Mouse (Mus musculus) hindbrain, embryonic 11.5 days (tissue): ENCODE measurements around the gene Ube2a. TPM values are rescaled to one million over a fixed set of nuclear protein-coding genes. Genes with fewer than 3 reads are reported as not detected.
A peak's percentile ranks its signal among the peaks of the same experiment; 100 is the strongest.

Experiments
- ATAC-seq: fragments of 200-750 bp; cut with Nextera tagmentation; 2 replicates; pipeline ENCODE4 v1.8.0; 2017; ENCODE audit warnings: mild to moderate bottlenecking, moderate TSS enrichment, moderate library complexity; ENCODE audit not compliant: low FRiP score
- DNase-seq: peaks from one replicate; pipeline ENCODE4 v3.0.0-alpha.2; 2015; ENCODE audit warnings: low spot score
- H3K27ac ChIP-seq: fragments of 300-500 bp; sonication (generic); 2 replicates; pipeline ENCODE4 v1.5.1; 2014; ENCODE audit warnings: mild to moderate bottlenecking, low read depth, low read length
- H3K27me3 ChIP-seq: fragments of 300-500 bp; sonication (generic); 2 replicates; pipeline ENCODE4 v1.6.1; 2014; ENCODE audit warnings: mild to moderate bottlenecking, low read length, moderate library complexity, mixed read lengths; ENCODE audit not compliant: control insufficient read depth, insufficient read depth
- H3K36me3 ChIP-seq: fragments of 300-500 bp; sonication (generic); 2 replicates; pipeline ENCODE4 v1.6.1; 2014; ENCODE audit warnings: mild to moderate bottlenecking, low read length, moderate library complexity, mixed read lengths; ENCODE audit not compliant: control insufficient read depth, insufficient read depth
- H3K4me1 ChIP-seq: fragments of 300-500 bp; sonication (generic); replicated peaks from 2 replicates; pipeline ENCODE4 v1.6.1; 2014; ENCODE audit warnings: low read length, mixed read lengths; ENCODE audit not compliant: control insufficient read depth, insufficient read depth
- H3K4me2 ChIP-seq: fragments of 300-500 bp; sonication (generic); replicated peaks from 2 replicates; pipeline ENCODE4 v1.6.1; 2014; ENCODE audit warnings: mild to moderate bottlenecking, low read depth, low read length
- H3K4me3 ChIP-seq: fragments of 300-500 bp; sonication (generic); 2 replicates; pipeline ENCODE4 v1.5.1; 2014; ENCODE audit warnings: low read depth, low read length
- H3K9ac ChIP-seq: fragments of 300-500 bp; sonication (generic); 2 replicates; pipeline ENCODE4 v1.6.1; 2014; ENCODE audit warnings: low read depth, low read length
- H3K9me3 ChIP-seq: fragments of 300-500 bp; sonication (generic); 2 replicates; pipeline ENCODE4 v1.6.1; 2016; ENCODE audit warnings: low read length; ENCODE audit not compliant: control insufficient read depth
- WGBS: fragments of 180-500 bp; shearing (Covaris S2); extraction: QIAGEN DNeasy Blood & Tissue Kit; methylation state at CpG from one replicate; pipeline ENCODE4 v1.1.7; 2014; 5-methylcytosine and 5-hydroxymethylcytosine counted together
- polyA plus RNA-seq: library from polyadenylated mRNA; unstranded; fragments of >200 nt; fragmentation: Nextera tagmentation; extraction: Ambion mirVana; gene quantifications from 2 replicates; pipeline ENCODE4 v1.2.1, GENCODE M21; 2014

Gene Ube2a
- polyA plus RNA-seq, 1 experiment from 2014 or later: 123 TPM

DNA sequence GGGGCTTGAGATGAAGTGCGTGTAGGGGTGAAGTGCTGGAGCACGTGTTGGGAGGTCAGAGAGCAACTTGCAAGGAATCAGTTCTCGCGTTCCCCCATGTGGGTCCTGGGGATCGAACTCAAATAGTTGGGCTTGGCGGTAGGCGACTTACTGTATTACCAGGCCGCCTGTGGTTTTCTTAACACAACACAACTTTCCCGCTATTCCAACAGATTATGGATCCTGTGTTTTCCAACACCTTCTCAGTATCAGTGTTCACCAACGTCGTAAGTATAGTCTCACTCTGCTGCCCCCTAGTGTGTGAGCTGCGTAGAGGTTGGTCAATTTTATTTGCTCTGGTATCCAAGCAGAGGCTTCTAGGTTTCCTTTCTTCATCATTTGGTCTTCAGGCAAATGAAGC is 37.6 kb downstream of the Ube2a start:
- DNase-seq (peak; percentile 53), ATAC-seq (no peak)
- 54% methylated on average over 12 of the region's 12 CpGs for WGBS
- H3K4me2 ChIP-seq: no peak overlapping the region
- H3K27ac ChIP-seq: no peak overlapping the region
- H3K9ac ChIP-seq: no peak overlapping the region
- H3K9me3 ChIP-seq: no peaks in the 10 kb centered on the region
- no peaks in the 10 kb centered on the region for H3K27me3 ChIP-seq
- no peaks in the 10 kb centered on the region for H3K4me1 ChIP-seq
- no peak overlapping the region for H3K4me3 ChIP-seq
- no peaks in the 10 kb centered on the region for H3K36me3 ChIP-seq

GRCm38 (mm10) chrX:36917749-36918148 is 44.0 kb downstream of the Ube2a start:
- Histone ChIP-seq H3K4me2 (no peak overlapping the region), H3K4me1 (no peaks in the 10 kb centered on the region), H3K9ac (no peak overlapping the region), H3K9me3 (no peaks in the 10 kb centered on the region), H3K27me3 (no peaks in the 10 kb centered on the region), H3K4me3 (no peak overlapping the region), H3K36me3 (no peaks in the 10 kb centered on the region), H3K27ac (no peak overlapping the region)
- WGBS: 89% methylated on average over 1 of the region's 1 CpGs
- ATAC-seq (no peak), DNase-seq (no peak)

DNA sequence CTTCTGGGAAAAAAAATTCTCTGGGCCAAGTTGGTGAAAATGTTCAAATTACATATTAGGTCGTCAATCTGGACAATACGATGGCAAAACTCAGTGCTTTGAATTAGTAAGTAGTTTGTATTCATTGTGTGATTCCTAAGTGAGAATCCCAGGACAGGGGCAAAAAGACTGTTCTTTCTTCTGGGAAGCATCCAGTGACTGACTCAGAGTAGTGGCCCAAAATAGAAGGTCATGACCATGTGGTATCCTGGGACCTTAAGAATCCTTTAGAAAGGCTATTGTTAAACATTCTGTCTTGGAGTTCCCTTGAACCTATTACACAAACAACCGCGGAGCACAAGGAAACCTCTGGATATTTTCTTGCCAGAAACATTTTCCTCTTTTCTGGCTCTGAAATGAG is 47.6 kb downstream of the Ube2a start:
- Histone ChIP-seq H3K36me3 (no peaks in the 10 kb centered on the region), H3K27ac (no peak overlapping the region), H3K9me3 (no peaks in the 10 kb centered on the region), H3K4me3 (no peak overlapping the region), H3K4me2 (no peak overlapping the region), H3K4me1 (no peaks in the 10 kb centered on the region), H3K27me3 (no peaks in the 10 kb centered on the region), H3K9ac (no peak overlapping the region)
- DNase-seq (no peak), ATAC-seq (no peak)
- 89% methylated on average over 4 of the region's 4 CpGs for WGBS

DNA sequence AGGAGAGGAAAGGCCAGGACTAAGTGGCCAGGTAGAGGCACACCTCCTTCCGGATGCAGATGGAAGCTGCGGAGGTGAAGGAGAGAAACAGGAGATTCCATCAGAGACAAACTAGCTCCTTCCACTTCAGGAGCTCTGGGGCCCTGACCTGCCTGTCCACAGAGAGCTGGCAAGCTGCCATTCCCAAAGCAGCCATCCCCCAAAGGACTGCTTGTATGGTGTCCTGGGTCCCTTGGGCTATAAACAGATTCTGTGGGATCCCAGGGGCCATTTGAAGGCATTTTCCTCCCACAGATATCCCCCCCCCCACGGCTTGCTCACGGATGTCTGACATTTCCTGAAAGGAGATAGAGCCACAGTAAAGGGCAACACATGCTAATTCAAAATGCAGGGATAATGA is 55.1 kb downstream of the Ube2a start:
- no peak overlapping the region for H3K4me3 ChIP-seq
- WGBS: 88% methylated on average over 4 of the region's 4 CpGs
- no peaks in the 10 kb centered on the region for H3K9me3 ChIP-seq
- ATAC-seq (no peak), DNase-seq (no peak)
- H3K9ac ChIP-seq: no peak overlapping the region
- H3K27me3 ChIP-seq: no peaks in the 10 kb centered on the region
- no peaks in the 10 kb centered on the region for H3K36me3 ChIP-seq
- no peak overlapping the region for H3K27ac ChIP-seq
- no peaks in the 10 kb centered on the region for H3K4me1 ChIP-seq
- H3K4me2 ChIP-seq: no peak overlapping the region

DNA sequence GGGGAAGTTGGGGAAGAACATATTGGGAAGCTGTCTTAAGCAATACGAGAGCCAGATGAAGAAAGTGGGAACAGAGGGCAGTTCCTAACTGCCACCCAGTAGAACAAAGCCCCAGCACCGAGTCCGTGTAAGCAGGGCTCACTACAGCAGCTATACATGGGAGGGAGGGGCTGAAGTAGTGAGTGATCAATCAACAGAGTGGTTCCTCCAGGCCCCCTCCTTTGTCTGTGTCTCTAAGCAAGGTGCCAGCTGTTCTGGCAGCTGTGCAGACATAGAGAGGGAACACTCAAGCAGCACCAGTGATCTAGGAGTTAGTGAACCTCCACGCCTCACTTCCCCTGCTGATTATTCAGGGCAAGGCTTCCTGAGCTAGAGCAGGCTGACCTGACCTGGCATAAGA is 56.0 kb downstream of the Ube2a start:
- no peak for ATAC-seq
- H3K27ac ChIP-seq: no peak overlapping the region
- 71% methylated on average over 4 of the region's 4 CpGs for WGBS
- H3K4me2 ChIP-seq: no peak overlapping the region
- no peak overlapping the region for H3K4me3 ChIP-seq
- no peaks in the 10 kb centered on the region for H3K36me3 ChIP-seq
- no peaks in the 10 kb centered on the region for H3K9me3 ChIP-seq
- no peak for DNase-seq
- H3K4me1 ChIP-seq: no peaks in the 10 kb centered on the region
- no peak overlapping the region for H3K9ac ChIP-seq
- H3K27me3 ChIP-seq: no peaks in the 10 kb centered on the region

DNA sequence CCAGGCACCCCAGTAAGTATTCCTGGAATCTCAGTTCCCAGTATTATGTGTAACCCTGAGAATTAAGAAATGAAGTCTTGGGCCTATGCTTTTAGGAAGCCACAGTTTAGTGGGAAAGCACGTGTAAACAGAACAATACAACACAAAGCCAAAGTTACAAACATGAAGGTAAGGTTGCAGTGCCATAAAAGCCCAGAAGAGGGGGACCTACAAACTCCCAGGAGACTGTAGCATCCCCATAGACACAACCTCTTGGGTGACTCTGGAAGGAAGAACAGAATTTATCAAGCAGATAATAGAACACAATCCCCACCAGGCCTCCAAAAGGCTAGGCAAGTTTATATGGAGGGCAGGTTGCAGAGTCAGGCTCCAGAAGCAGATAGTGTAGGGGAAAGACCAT is 56.9 kb downstream of the Ube2a start:
- no peaks in the 10 kb centered on the region for H3K4me1 ChIP-seq
- H3K27ac ChIP-seq: no peak overlapping the region
- H3K4me3 ChIP-seq: no peak overlapping the region
- H3K27me3 ChIP-seq: no peaks in the 10 kb centered on the region
- no peak for ATAC-seq
- DNase-seq: peak; percentile 13
- H3K9me3 ChIP-seq: no peaks in the 10 kb centered on the region
- no peak overlapping the region for H3K4me2 ChIP-seq
- 41% methylated on average over 1 of the region's 1 CpGs for WGBS
- H3K9ac ChIP-seq: no peak overlapping the region
- H3K36me3 ChIP-seq: no peaks in the 10 kb centered on the region

Other genes with a start within 250 kb of the Ube2a start
- gene Akap17b, start 228.5 kb upstream of the Ube2a start, polyA plus RNA-seq: 5.0 and 5.9 TPM in 2 replicates
- gene Slc25a43, start 130.2 kb upstream of the Ube2a start, polyA plus RNA-seq: 1.2 TPM in 2 replicates
- gene Slc25a5, start 78.2 kb upstream of the Ube2a start, polyA plus RNA-seq: 838 and 896 TPM in 2 replicates
- gene C330007P06Rik, start 211 bp downstream of the Ube2a start, polyA plus RNA-seq: 38.9 and 41.4 TPM in 2 replicates
- 7.9 and 8.4 TPM in 2 replicates for gene Nkrf, start 29.0 kb downstream of the Ube2a start, polyA plus RNA-seq
- gene Sept6, start 117.9 kb downstream of the Ube2a start, polyA plus RNA-seq: 57.5 and 62.8 TPM in 2 replicates
- gene Sowahd, start 174.9 kb downstream of the Ube2a start, polyA plus RNA-seq: not detected in 2 replicates
- gene Rpl39, start 211.5 kb downstream of the Ube2a start, polyA plus RNA-seq: 414 and 431 TPM in 2 replicates
- gene Upf3b, start 236.4 kb downstream of the Ube2a start, polyA plus RNA-seq: 19.0 and 27.6 TPM in 2 replicates